Mouse (Mus musculus) retina, embryonic 14.5 days (tissue): ENCODE measurements at regions not wholly inside any gene's neighbourhood (a gene's known extent, or its start where the extent isn't known, plus 50 kb on each side); places are given as distances from the start of the nearest gene placed in this dataset.
A peak's percentile ranks its signal among the peaks of the same experiment; 100 is the strongest.

Experiments used
- DNase-seq: peaks from one replicate; pipeline ENCODE4 v3.0.0-alpha.2; 2015; ENCODE audit warnings: low spot score

- DNase-seq = no peak
These were observed 121.2 kb upstream of the Pkdcc start for GRCm38 (mm10) chr17:83093862-83094261.

GRCm38 (mm10) chr17:83096451-83096850 is 118.6 kb upstream of the Pkdcc start:
- no peak for DNase-seq

GRCm38 (mm10) chr17:83097998-83098397 is 117.1 kb upstream of the Pkdcc start:
- no peak for DNase-seq

GRCm38 (mm10) chr17:83098679-83099413 is 116.2 kb upstream of the Pkdcc start:
- DNase-seq = no peak

GRCm38 (mm10) chr17:83101035-83101434 is 114.1 kb upstream of the Pkdcc start:
- no peak for DNase-seq

- DNase-seq = no peak
These were observed 113.3 kb upstream of the Pkdcc start for GRCm38 (mm10) chr17:83101756-83102155.

GRCm38 (mm10) chr17:83102675-83103412 is 112.2 kb upstream of the Pkdcc start:
- DNase-seq = no peak

GRCm38 (mm10) chr17:83108151-83108550 is 106.9 kb upstream of the Pkdcc start:
- no peak for DNase-seq

- DNase-seq = no peak
These were observed 105.2 kb upstream of the Pkdcc start for GRCm38 (mm10) chr17:83109792-83110440.

GRCm38 (mm10) chr17:83110556-83110955 is 104.5 kb upstream of the Pkdcc start:
- no peak for DNase-seq

- peak; percentile 65 for DNase-seq
These were observed 99.9 kb upstream of the Pkdcc start for GRCm38 (mm10) chr17:83115146-83115545.

GRCm38 (mm10) chr17:83115832-83116480 is 99.1 kb upstream of the Pkdcc start:
- no peak for DNase-seq

- peak; percentile 63 for DNase-seq
These were observed 94.3 kb upstream of the Pkdcc start for GRCm38 (mm10) chr17:83120665-83121232.

- DNase-seq = peak; percentile 68
These were observed 92.4 kb upstream of the Pkdcc start for GRCm38 (mm10) chr17:83122525-83123280.

- DNase-seq = no peak
These were observed 90.0 kb upstream of the Pkdcc start for GRCm38 (mm10) chr17:83125057-83125456.

- peak; percentile 67 for DNase-seq
These were observed 87.2 kb upstream of the Pkdcc start for GRCm38 (mm10) chr17:83127842-83128241.

- peak; percentile 64 for DNase-seq
These were observed 86.1 kb upstream of the Pkdcc start for GRCm38 (mm10) chr17:83128843-83129544.

GRCm38 (mm10) chr17:83129658-83130057 is 85.4 kb upstream of the Pkdcc start:
- DNase-seq = peak; percentile 32

- no peak for DNase-seq
These were observed 81.9 kb upstream of the Pkdcc start for GRCm38 (mm10) chr17:83133201-83133600.

GRCm38 (mm10) chr17:83135441-83136120 is 79.5 kb upstream of the Pkdcc start:
- DNase-seq = no peak
